Mouse (Mus musculus) myocyte (in vitro differentiated cells): Measurements from ENCODE around the gene Prcp.

Source experiments
- CEBPB ChIP-seq: IDR thresholded peaks from 2 replicates; pipeline ENCODE4 v1.6.1; 2011; ENCODE audit warnings: mild to moderate bottlenecking, moderate library complexity; ENCODE audit not compliant: poor library complexity, insufficient read depth, severe bottlenecking
- MAX ChIP-seq: IDR thresholded peaks from one replicate; pipeline ENCODE4 v1.6.1; 2011; ENCODE audit warnings: low read depth, mild to moderate bottlenecking, control low read depth

- TF ChIP-seq MAX (no peak), CEBPB (no peak)
Measured at GRCm38 (mm10) chr7:92950775-92951174, 76.5 kb downstream of the Prcp start.
